Mouse (Mus musculus) testis, adult 2 months (tissue): ENCODE data around the gene Trnp1.

Experiments used
- CTCF ChIP-seq: fragments of 200-500 bp; IDR thresholded peaks from 2 replicates; pipeline ENCODE4 v1.5.1; 2012; ENCODE audit warnings: low read depth, mild to moderate bottlenecking, inconsistent platforms, low read length, moderate library complexity; ENCODE audit not compliant: control insufficient read depth, insufficient read depth, insufficient replicate concordance
- POLR2A ChIP-seq: fragments of 200-500 bp; IDR thresholded peaks from 2 replicates; pipeline ENCODE4 v1.6.1; 2012; ENCODE audit warnings: low read depth, mild to moderate bottlenecking, inconsistent platforms, low read length, moderate library complexity; ENCODE audit not compliant: control insufficient read depth

GRCm38 (mm10) chr4:133480185-133480537, 18.2 kb downstream of the Trnp1 start:
- TF ChIP-seq CTCF (no peak), POLR2A (no peak)
